Mouse (Mus musculus) layer of hippocampus, adult 2 months (tissue): Measurements from ENCODE around the gene D630045J12Rik. TPM values are rescaled to one million over a fixed set of nuclear protein-coding genes. Genes with fewer than 3 reads are reported as not detected.
A peak's percentile ranks its signal among the peaks of the same experiment; 100 is the strongest.

Experiments used
- DNase-seq, 2 experiments: peaks; one replicate each; pipeline ENCODE4 v3.0.0; 2022; ENCODE audit warnings: low spot score in 2 of 2
- H3K27ac ChIP-seq: fragments of 200-600 bp; 2 replicates; pipeline ENCODE4 v1.8.1; 2022
- H3K4me3 ChIP-seq: fragments of 200-600 bp; 2 replicates; pipeline ENCODE4 v1.8.1; 2022; ENCODE audit warnings: mild to moderate bottlenecking
- CTCF ChIP-seq: fragments of 200-600 bp; conservative IDR thresholded peaks from 2 replicates; pipeline ENCODE4 v1.8.1; 2022; ENCODE audit warnings: antibody characterized with exemption, mild to moderate bottlenecking, moderate library complexity
- long read RNA-seq, 2 experiments: library from polyadenylated mRNA; stranded (forward); transcript quantifications; one replicate each; pipeline ENCODE4 v2.0.0; 2021; ENCODE audit warnings: borderline mapping rate in 2 of 2
- total RNA-seq, 2 experiments: library from RNA; stranded (reverse); gene quantifications; 2 replicates each; pipeline ENCODE4 v1.2.3; 2021

D630045J12Rik gene
- total RNA-seq, result 10 to 100 TPM; 37.1 to 37.4 TPM
- long read RNA-seq, experiment 1, partial matches to known transcripts, result 3 of 8 reads
- long read RNA-seq, experiment 1, other reads (novel, unspliced or antisense), result 5 of 8 reads
- long read RNA-seq, experiment 2, full-length matches to known transcripts, result 2 of 15 reads
- long read RNA-seq, experiment 2, partial matches to known transcripts, result 2 of 15 reads
- long read RNA-seq, experiment 2, other reads (novel, unspliced or antisense), result 11 of 15 reads

DNA sequence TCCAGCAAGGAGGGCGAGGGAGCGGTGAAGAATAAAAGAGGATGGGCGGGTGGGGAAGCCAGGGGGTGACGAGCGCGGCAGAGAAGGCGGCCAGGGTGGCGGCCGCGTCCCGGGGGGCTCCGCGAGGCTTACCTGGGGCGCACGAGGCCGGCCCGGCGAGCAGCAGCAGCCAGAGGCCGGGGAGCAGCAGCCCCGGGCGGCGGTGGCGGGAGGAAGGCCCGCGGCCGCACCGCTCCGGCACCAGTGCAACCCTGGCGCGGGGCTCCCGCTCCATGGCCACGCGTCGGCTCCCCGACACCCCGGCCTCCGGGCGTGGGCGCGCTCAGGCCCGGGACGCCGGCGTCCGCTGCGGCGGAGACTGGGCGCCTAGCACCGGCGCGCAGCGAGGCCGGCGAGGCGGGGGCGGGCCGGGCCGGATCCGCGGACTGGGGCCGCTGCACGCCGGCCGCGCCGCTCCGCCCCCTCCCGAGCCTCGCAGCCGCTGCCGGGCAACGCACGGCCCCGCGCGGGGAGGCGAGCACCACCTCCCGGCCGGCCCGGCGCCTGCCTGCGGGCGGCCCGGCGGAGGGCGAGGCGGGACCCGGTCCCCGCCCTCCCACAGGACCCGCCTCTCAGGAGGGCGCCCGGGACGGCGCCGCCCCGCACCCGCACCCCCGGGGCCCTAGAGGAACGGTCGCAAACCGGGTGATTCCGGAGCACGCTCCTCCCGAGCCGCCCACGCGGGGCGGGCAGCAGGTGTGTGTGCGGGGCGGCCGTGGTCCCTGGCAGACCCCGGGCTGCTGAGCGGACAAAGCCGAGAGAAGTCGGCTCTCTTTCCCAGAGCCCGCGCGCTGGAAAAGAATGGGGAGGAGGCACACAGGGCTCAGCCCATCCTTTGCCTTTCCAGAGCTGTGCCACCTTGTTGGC, at the start of gene D630045J12Rik:
D630045J12Rik (minus strand) TSS at position 274 of the 906 bp plus-strand sequence.
- peak within 1 kb of the TSS; percentile 71 for H3K4me3 ChIP-seq
- H3K27ac ChIP-seq, result peak within 1 kb of the TSS; percentile 87
- TF ChIP-seq CTCF, result peak; percentile 34
- peak; percentile 48 to 62 for DNase-seq

GRCm38 (mm10) chr6:38298761-38299401, 45.1 kb upstream of the D630045J12Rik start, which contains the start of gene Zc3hav1l:
Gene Zc3hav1l (minus strand): TSS chr6:38299259.
- Histone ChIP-seq H3K27ac (peak within 1 kb of the TSS; percentile 88), H3K4me3 (peak within 1 kb of the TSS; percentile 67)
- DNase-seq, result peak; percentile 50 to 60
- TF ChIP-seq CTCF, result 0 out of 2 replicates have a peak, but pooled peaks have one; percentile 11

GRCm38 (mm10) chr6:38298246-38298635, 44.4 kb upstream of the D630045J12Rik start:
- no peak for TF ChIP-seq CTCF
- Histone ChIP-seq H3K27ac (no peak overlapping the region; the same call in 1 of the 2 replicates), H3K4me3 (peak overlapping the region; percentile 67)
- DNase-seq, result no peak

DNA sequence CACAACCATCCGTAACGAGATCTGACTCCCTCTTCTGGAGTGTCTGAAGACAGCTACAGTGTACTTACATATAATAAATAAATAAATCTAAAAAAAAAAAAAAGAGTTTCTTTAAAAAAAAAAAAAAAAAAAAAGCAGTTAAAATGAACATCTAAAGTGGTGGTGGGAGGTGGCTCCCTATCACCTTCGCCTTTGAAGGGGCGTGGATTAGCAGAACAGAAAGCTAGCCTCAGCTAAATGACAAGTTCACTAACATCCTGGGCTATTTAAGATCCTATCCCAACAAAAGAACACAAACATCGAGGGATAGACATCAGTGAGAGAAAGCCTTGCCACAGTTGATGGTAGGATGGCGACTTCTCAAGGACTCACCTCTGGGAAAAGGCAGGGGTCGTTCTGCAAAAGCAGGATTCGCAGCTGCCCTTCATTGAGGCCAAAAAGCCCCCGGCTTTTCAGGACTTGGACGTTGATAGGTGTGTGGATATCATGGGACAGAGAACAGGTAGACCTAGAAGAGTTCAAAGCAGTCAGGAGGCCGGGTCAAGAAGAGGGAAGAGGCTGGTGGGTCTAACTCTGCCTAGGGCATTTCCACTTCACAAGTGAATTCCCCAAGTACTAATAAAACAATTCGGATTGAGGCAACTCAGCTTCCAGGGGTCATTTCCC, 43.9 kb upstream of the D630045J12Rik start:
- Histone ChIP-seq H3K4me3 (peak overlapping the region; percentile 67; the same call in 1 of the 2 replicates), H3K27ac (no peak overlapping the region)
- TF ChIP-seq CTCF, result no peak
- DNase-seq, result no peak

DNA sequence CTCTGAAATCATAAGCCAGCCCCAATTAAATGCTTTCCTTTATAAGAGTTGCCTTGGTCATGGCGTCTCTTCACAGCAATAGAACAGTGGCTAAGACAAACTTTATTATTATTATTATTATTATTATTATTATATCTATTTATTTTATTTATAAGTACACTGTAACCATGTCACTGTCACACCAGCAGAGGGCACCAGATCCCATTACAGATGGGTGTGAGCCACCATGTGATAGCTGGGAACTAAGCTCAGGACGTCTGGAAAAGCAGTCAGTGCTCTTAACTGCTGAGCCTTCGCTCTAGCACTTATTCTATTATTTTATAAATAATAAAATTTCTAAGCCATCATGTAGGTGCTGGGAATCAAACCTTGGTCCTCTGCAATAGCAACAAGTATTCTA, 39.9 kb upstream of the D630045J12Rik start:
- peak; percentile 60 for TF ChIP-seq CTCF
- DNase-seq, result no peak
- no peak overlapping the region for H3K4me3 ChIP-seq
- no peak overlapping the region for H3K27ac ChIP-seq

DNA sequence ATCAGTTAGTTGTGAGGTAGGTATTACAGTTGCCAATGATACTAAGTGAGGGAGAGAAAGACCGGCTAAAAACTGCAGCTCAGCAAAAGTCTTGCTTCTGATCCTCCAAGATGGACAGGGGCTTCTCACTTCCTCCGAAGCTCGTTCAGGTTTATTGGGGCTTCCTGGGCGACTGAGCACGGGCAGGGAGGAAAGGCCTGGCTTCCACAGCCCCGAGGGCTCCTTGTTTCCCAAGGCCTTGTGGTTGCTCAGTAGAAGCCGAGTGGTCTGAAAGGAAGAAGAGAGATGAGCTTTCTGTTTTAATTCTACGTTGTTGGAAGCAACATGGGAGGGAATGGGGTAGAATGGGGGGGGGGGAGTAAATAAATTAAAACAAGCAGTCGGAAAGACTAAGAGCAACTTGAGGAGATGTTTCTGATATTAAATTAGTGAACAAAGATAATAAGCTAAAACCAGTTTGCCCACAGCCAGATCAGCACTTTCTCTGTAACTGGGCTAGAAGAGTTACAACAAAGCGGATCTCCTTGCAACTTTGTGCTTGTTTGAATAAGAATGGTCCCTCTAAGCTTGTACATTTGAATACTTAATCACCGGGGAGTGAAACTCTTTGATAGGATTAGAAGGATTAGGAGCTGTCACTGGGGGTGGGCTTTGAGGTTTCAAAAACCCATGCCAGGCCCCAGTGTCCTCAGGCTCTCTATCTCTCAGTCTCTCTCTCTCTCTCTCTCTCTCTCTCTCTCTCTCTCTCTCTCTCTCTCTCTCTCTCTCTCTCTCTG, 39.2 kb upstream of the D630045J12Rik start:
- no peak for DNase-seq
- Histone ChIP-seq H3K4me3 (no peak overlapping the region), H3K27ac (no peak overlapping the region)
- no peak for TF ChIP-seq CTCF

DNA sequence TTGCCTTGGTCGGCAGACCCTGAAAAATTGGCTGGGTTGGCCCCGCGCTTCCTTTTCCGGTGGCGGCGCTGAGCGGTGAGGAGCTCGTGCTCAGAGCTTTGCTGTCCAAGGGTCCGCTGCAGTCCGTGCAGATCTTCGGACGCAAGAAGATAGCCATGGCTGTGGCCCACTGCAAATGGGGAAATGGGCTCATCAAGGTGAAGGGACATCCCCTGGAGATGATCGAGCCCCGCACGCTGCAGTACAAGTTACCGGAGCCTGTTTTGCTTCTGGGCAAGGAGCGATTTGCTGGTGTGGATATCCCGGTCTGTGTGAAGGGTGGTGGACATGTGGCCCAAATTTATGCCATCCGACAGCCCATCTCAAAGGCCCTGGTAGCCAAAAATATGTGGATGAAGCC, 30.6 kb upstream of the D630045J12Rik start:
- DNase-seq, result no peak
- TF ChIP-seq CTCF, result no peak
- H3K4me3 ChIP-seq, result no peak overlapping the region
- no peak overlapping the region for H3K27ac ChIP-seq

- peak in 1 of 2 experiments; percentile 2 for DNase-seq
Observed at GRCm38 (mm10) chr6:38264466-38264865, 10.7 kb upstream of the D630045J12Rik start.

DNA sequence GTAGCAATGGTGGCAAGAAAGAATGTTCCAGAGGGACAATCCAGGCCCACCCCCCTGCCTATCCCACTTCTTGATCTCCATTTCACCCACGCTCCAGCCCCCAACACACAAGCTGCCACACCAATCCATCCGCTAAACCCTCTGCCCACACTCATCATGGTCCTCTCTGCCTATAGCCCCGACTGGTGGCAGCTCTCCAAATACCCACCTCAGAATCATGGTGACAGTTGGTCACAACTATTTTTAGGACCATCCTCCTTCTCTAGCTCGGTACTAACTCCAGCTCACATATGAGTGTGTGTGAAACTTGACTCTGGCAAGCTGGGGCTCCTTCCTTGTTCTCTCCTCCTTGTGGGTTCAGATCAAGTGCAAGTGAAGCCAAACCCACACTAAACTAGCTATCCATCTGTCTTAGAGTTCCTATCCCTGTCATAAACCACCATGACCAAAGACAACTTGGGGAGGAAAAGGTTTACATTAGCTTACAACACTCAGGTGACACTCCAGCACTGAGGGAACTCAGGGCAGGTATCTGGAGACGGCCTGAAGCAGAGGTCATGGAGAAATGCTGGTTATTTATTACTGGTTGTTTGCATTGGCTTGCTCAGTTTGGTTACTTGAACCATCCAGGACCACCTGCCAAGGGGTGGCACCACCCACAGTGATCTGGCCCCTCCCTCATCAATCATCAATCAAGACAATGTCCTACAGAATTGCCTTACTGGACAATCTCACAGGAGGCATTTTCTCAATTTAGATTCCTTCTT, 9.8 kb upstream of the D630045J12Rik start:
- no peak for TF ChIP-seq CTCF
- H3K27ac ChIP-seq, result peak overlapping the region; percentile 5; the same call in 1 of the 2 replicates
- H3K4me3 ChIP-seq, result no peak overlapping the region
- DNase-seq, result peak; percentile 58 to 61

More at GRCm38 (mm10) chr6:38264466-38264865, 10.7 kb upstream of the D630045J12Rik start:
- H3K27ac ChIP-seq, result no peak overlapping the region
- no peak overlapping the region for H3K4me3 ChIP-seq
- TF ChIP-seq CTCF, result no peak

DNA sequence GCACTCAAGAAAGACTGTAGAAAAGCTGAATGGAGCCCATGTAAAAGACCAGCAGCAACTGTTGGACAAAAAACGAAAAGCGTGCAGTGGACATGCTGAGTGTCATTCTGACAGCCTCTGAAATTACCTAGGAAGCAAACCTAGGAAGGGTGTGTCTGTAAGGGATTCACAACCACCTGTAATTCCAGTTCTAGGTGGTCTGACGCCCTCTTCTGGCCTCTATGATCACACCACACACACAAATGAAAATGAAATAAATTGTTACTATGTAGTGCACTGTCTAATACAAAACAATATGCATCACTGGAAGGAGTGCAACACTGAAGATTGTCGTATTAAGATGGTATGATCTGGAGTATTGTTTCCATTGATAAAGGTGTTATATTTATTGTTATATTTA, 8.1 kb upstream of the D630045J12Rik start:
- DNase-seq, result no peak
- Histone ChIP-seq H3K4me3 (no peak overlapping the region), H3K27ac (no peak overlapping the region)
- TF ChIP-seq CTCF, result peak; percentile 16; the same call in 1 of the 2 replicates

- Histone ChIP-seq H3K4me3 (no peak overlapping the region), H3K27ac (no peak overlapping the region)
- DNase-seq, result no peak
- TF ChIP-seq CTCF, result no peak
Observed at GRCm38 (mm10) chr6:38257506-38257905, 3.7 kb upstream of the D630045J12Rik start.
